Mouse (Mus musculus): Measurements from ENCODE around the gene Aff3. TPM values are rescaled to one million over a fixed set of nuclear protein-coding genes. Genes with fewer than 3 reads are reported as not detected.

The Aff3 gene
- polyA plus RNA-seq, 1 experiment from 2014 or later: 1.9 TPM

- H3K4me2 ChIP-seq (replicated peaks; ENCODE audit: low read depth): no peak overlapping the region
- no peak for ATAC-seq (ENCODE audit: low FRiP score, low TSS enrichment)
- no peak overlapping the region for H3K27ac ChIP-seq (replicated peaks)
- no peak overlapping the region for H3K4me3 ChIP-seq (ENCODE audit: low read depth, low read length)
- no peaks in the 10 kb centered on the region for H3K4me1 ChIP-seq (replicated peaks; ENCODE audit: control insufficient read depth, insufficient read depth)
- no peak for DNase-seq (ENCODE audit: low spot score)
- TF ChIP-seq CTCF (IDR thresholded peaks at IDR 0.05; ENCODE audit: low read depth): no peak
- no peak for TF ChIP-seq EP300 (optimal IDR thresholded peaks at IDR 0.05)
- no peaks in the 10 kb centered on the region for H3K36me3 ChIP-seq (ENCODE audit: control insufficient read depth, insufficient read depth, low read length)
- WGBS: 39% methylated on average over 10 of the region's 10 CpGs
- H3K9me3 ChIP-seq (ENCODE audit: control insufficient read depth, low read length): no peaks in the 10 kb centered on the region
- no peak overlapping the region for H3K9ac ChIP-seq (ENCODE audit: low read length)
- no peaks in the 10 kb centered on the region for H3K27me3 ChIP-seq (ENCODE audit: control insufficient read depth, insufficient read depth, low read length)
Observed at GRCm38 (mm10) chr1:38130715-38131483, 533.9 kb downstream of the Aff3 start.

DNA sequence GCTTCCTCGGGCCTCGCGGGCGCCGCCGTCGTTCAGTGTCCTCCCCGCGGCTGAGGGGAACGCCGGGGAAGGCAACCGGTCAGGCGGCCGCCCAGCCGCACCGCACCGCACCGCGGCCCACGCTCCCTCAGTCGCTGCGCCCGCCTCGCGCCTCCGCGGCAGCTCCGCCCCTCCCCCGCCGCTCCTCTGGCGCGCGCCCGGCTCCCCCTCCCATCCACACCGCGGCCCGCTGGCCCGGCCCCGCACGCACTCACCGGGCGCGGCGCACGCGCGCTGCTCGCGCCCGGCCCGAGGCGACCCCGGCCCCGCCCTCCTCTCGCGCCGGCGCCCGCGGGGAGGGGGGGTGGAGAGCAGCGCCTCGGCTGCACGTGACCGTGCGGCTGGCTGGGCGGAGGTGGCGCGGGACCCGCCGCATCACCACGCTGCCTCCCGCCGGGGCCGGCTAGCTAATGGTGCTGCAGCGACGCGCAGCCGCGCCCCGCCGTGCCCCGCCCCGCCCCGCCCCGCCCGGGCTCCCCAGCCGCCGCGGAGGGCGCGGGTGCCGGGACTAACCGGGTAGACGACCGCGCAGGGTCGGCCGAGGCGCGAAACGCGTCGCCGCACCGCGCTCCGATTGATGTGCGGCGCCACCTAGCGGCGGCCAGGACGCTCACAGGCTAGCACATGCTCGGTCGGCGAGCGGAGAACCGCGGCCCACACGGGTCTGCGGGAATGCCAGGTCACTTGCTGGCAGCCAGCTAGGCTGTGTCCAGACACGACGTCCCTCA lies 535.1 kb downstream of the Aff3 start, which contains the start of gene Rev1:
Gene Rev1 (minus strand): TSS at position 301 of the 767 bp plus-strand sequence.
- H3K36me3 ChIP-seq (ENCODE audit: control insufficient read depth, insufficient read depth, low read length): no peaks in the 10 kb centered on the region
- TF ChIP-seq CTCF (IDR thresholded peaks at IDR 0.05; ENCODE audit: low read depth) (peak; percentile 88), EP300 (optimal IDR thresholded peaks at IDR 0.05) (no peak)
- peak; percentile 96 for DNase-seq (ENCODE audit: low spot score)
- no peaks in the 10 kb centered on the region for H3K4me1 ChIP-seq (replicated peaks; ENCODE audit: control insufficient read depth, insufficient read depth)
- WGBS: under 1% methylated on average over 65 of the region's 122 CpGs
- H3K9ac ChIP-seq (ENCODE audit: low read length): peak within 1 kb of the TSS; percentile 86
- peak within 1 kb of the TSS; percentile 93 for H3K27ac ChIP-seq (replicated peaks)
- peak; percentile 96 for ATAC-seq (ENCODE audit: low FRiP score, low TSS enrichment)
- H3K9me3 ChIP-seq (ENCODE audit: control insufficient read depth, low read length): no peaks in the 10 kb centered on the region
- H3K27me3 ChIP-seq (ENCODE audit: control insufficient read depth, insufficient read depth, low read length): no peaks in the 10 kb centered on the region
- H3K4me3 ChIP-seq (ENCODE audit: low read depth, low read length): peak within 1 kb of the TSS; percentile 83
- peak within 1 kb of the TSS; percentile 61 for H3K4me2 ChIP-seq (replicated peaks; ENCODE audit: low read depth)

GRCm38 (mm10) chr1:38128919-38129436 lies 535.8 kb downstream of the Aff3 start:
- no peaks in the 10 kb centered on the region for H3K36me3 ChIP-seq (ENCODE audit: control insufficient read depth, insufficient read depth, low read length)
- ATAC-seq (ENCODE audit: low FRiP score, low TSS enrichment): peak; percentile 45
- H3K27me3 ChIP-seq (ENCODE audit: control insufficient read depth, insufficient read depth, low read length): no peaks in the 10 kb centered on the region
- TF ChIP-seq CTCF (IDR thresholded peaks at IDR 0.05; ENCODE audit: low read depth) (no peak), EP300 (optimal IDR thresholded peaks at IDR 0.05) (no peak)
- H3K4me3 ChIP-seq (ENCODE audit: low read depth, low read length): peak overlapping the region; percentile 83
- under 1% methylated on average over 42 of the region's 68 CpGs for whole genome bisulfite sequencing
- peak; percentile 68 for DNase-seq (ENCODE audit: low spot score)
- H3K27ac ChIP-seq (replicated peaks): peak overlapping the region; percentile 93
- H3K4me1 ChIP-seq (replicated peaks; ENCODE audit: control insufficient read depth, insufficient read depth): no peaks in the 10 kb centered on the region
- peak overlapping the region; percentile 61 for H3K4me2 ChIP-seq (replicated peaks; ENCODE audit: low read depth)
- H3K9me3 ChIP-seq (ENCODE audit: control insufficient read depth, low read length): no peaks in the 10 kb centered on the region
- H3K9ac ChIP-seq (ENCODE audit: low read length): peak overlapping the region; percentile 86

Other genes starting within 250 kb of the Aff3 start
- 0.46 and 0.54 TPM in 2 replicates for gene Lonrf2, start 171.8 kb upstream of the Aff3 start, polyA plus RNA-seq (2015; fragmentation: Nextera tagmentation; extraction: Ambion mirVana)
- 1.3 and 1.8 TPM in 2 replicates for gene Chst10, start 233.2 kb upstream of the Aff3 start, polyA plus RNA-seq (2015; fragmentation: Nextera tagmentation; extraction: Ambion mirVana)

Data from stomach, postnatal 0 days (tissue).